32 mouse cellular contexts compared by ENCODE assay signal in genomic region chr2:68910727-68911126, GRCm38 (mm10). TPM values are rescaled to one million over a fixed set of nuclear protein-coding genes. Genes with fewer than 3 reads are reported as not detected.
DNase-seq lines count a peak whose midpoint lies in the region; ATAC-seq and TF ChIP-seq lines count a peak whose summit lies in the region.
"Had no signal": no experiment of that assay in that cellular context is flagged by ENCODE, and none has a peak within 500 bp of the region (broad histone marks: within the 10 kb centered on the region; RNA-seq: fewer than 3 reads in every experiment).

No protein-coding gene starts in this region.

- CTCF ChIA-PET in Patski (lab: Charles Lee), result interaction anchor here (1.5 kb wide), 1 partner anchor 22 kb away, joined by 4 read pairs; no protein-coding TSS in a partner anchor

- ATAC-seq in kidney, embryonic 16.5 days (ENCODE audit: low FRiP score, low TSS enrichment), result 0 out of 2 replicates have a peak, but pooled peaks have one; percentile 54
- peak; percentile 78 for ATAC-seq in Patski
- ATAC-seq: forebrain, embryonic 16.5 days; lung, postnatal 0 days; midbrain, embryonic 16.5 days had no signal

- H3K4me2 ChIP-seq in kidney, embryonic 16.5 days (replicated peaks; ENCODE audit: low read depth, low read length), result no peak overlapping the region
- peak overlapping the region; percentile 67 for H3K4me2 ChIP-seq in myocyte (ENCODE audit: low read depth)
- H3K4me2 ChIP-seq: heart, embryonic 11.5 days; hindbrain, embryonic 12.5 days; limb, embryonic 15.5 days; liver, embryonic 13.5 days; neural tube, embryonic 13.5 days had no signal

- POLR2A ChIA-PET in Patski (lab: Charles Lee), result interaction anchor here (0.6 kb wide), 1 partner anchor 60 kb away, joined by 4 read pairs; no protein-coding TSS in a partner anchor

- H3K36me3 ChIP-seq in kidney, embryonic 16.5 days (ENCODE audit: insufficient read depth, low read length), result no peaks in the 10 kb centered on the region
- no peaks in the 10 kb centered on the region for H3K36me3 ChIP-seq in myocyte (ENCODE audit: control insufficient read depth, insufficient read depth)
- H3K36me3 ChIP-seq: limb, embryonic 10.5 days; limb, embryonic 15.5 days; liver, embryonic 13.5 days; neural tube, embryonic 13.5 days had no signal

- H3K4me3 ChIP-seq in kidney, embryonic 16.5 days (ENCODE audit: low read length), result no peak overlapping the region
- H3K4me3 ChIP-seq in myocyte, result no peak overlapping the region
- H3K4me3 ChIP-seq: gastrocnemius, adult 2 months; hindbrain, embryonic 12.5 days; limb, embryonic 10.5 days; limb, embryonic 15.5 days; liver, embryonic 13.5 days; neural tube, embryonic 13.5 days had no signal

- no peaks in the 10 kb centered on the region for H3K27me3 ChIP-seq in kidney, embryonic 16.5 days (ENCODE audit: insufficient read depth, low read length)
- H3K27me3 ChIP-seq in Patski (no peaks in the 10 kb centered on the region), myocyte (ENCODE audit: control insufficient read depth, insufficient read depth, insufficient read length) (no peaks in the 10 kb centered on the region)
- H3K27me3 ChIP-seq: CH12.LX; hindbrain, embryonic 12.5 days; limb, embryonic 15.5 days; liver, embryonic 13.5 days; neural tube, embryonic 13.5 days had no signal

- no peak overlapping the region for H3ac ChIP-seq in myocyte (ENCODE audit: control insufficient read depth, insufficient read length)

- no peak overlapping the region for H3K9ac ChIP-seq in kidney, embryonic 16.5 days (replicated peaks; ENCODE audit: low read length)
- H3K9ac ChIP-seq: hindbrain, embryonic 12.5 days; limb, embryonic 15.5 days; liver, embryonic 13.5 days; neural tube, embryonic 13.5 days had no signal

- no peaks in the 10 kb centered on the region for H3K9me3 ChIP-seq in kidney, embryonic 16.5 days (ENCODE audit: low read length)
- H3K9me3 ChIP-seq: hindbrain, embryonic 12.5 days; limb, embryonic 10.5 days; limb, embryonic 15.5 days; liver, embryonic 13.5 days; neural tube, embryonic 13.5 days had no signal

- DNase-seq in kidney, postnatal 36 days, result no peak
- DNase-seq in 3T3-L1 (ENCODE audit: low read depth, low spot score) (peak; percentile 81), Patski (ENCODE audit: low read depth, low spot score) (peak; percentile 42)
- no peak for DNase-seq in left cerebral cortex, postnatal 14 days (ENCODE audit: low spot score in 2 of 2)
- no peak for DNase-seq in left cerebral cortex, adult 9 months (ENCODE audit: low spot score in 2 of 2)
- DNase-seq: adrenal gland, postnatal 14 days; B cell, adult 2 months; cerebellum, adult 18-20 months; gastrocnemius, adult 2 months; gastrocnemius, postnatal 36 days; heart, adult 18-20 months; heart, postnatal 36 days; kidney, adult 8-10 months; kidney, postnatal 14 days; liver, embryonic 13.5 days; lung, adult 18-20 months; right cerebral cortex, postnatal 4 days; thymus, adult 18-20 months; thymus, postnatal 25 days had no signal

- TF ChIP-seq POLR2A in myocyte (IDR thresholded peaks at IDR 0.05; ENCODE audit: insufficient read length, low read depth), result no peak

- H3K27ac ChIP-seq in kidney, embryonic 16.5 days (ENCODE audit: low read length), result no peak overlapping the region
- H3K27ac ChIP-seq: gastrocnemius, adult 2 months; hindbrain, embryonic 12.5 days; limb, embryonic 10.5 days; limb, embryonic 15.5 days; liver, embryonic 13.5 days; macrophage; neural tube, embryonic 13.5 days; stomach, postnatal 0 days had no signal

- H3K4me1 ChIP-seq in kidney, embryonic 16.5 days (ENCODE audit: insufficient read depth, low read length), result 0 out of 2 replicates have a peak, but pooled peaks cover 2% of the 10 kb centered on the region
- H3K4me1 ChIP-seq: hindbrain, embryonic 12.5 days; limb, embryonic 10.5 days; limb, embryonic 15.5 days had no signal

- in situ Hi-C loops in Patski (cut with MboI; ENCODE audit: low pct_unique_long_range_greater_than_20kb), result no loop called here

- H3K79me2 ChIP-seq in myocyte (ENCODE audit: control insufficient read depth, insufficient read depth), result peaks cover 68% of the 10 kb centered on the region

- 29% methylated on average over 7 of the region's 7 CpGs for WGBS in kidney, embryonic 16.5 days

- intact Hi-C loops in left cerebral cortex, postnatal 14 days (cut with DNase I), result no loop called here

- no peak for TF ChIP-seq CTCF in Patski (IDR thresholded peaks at IDR 0.05)

TF ChIP-seq in myocyte, 11 proteins besides CTCF, POLR2A, EP300 and RAD21:
- peak in 2 of 3 experiments; percentile 13 to 16 for TF ChIP-seq MYOD1 (IDR thresholded peaks at IDR 0.05; ENCODE audit: control insufficient read depth in 1 of 3, insufficient read length in 2 of 3, low read depth in 2 of 3)
- TF ChIP-seq SRF (IDR thresholded peaks at IDR 0.05; ENCODE audit: control insufficient read depth, insufficient read length, low read depth), result no peak

RNA-seq across cellular contexts. Expression of gene Cers6, which starts 49.5 kb away (rescaled TPM):
- polyA plus RNA-seq in kidney, embryonic 16.5 days (2015; fragmentation: Nextera tagmentation; extraction: Ambion mirVana), result 29.2 and 34.9 TPM in 2 replicates
- polyA plus RNA-seq in Patski (2021), result 24.8 TPM
- polyA plus RNA-seq in myocyte (2012; fragmentation: generic; extraction: Trizol), result 16.5 TPM
- total RNA-seq in left cerebral cortex, postnatal 14 days (2021), result 10 to 100 TPM; 69.2 to 74.0 TPM
- total RNA-seq: CH12.LX had no signal

Comparison
In these comparisons a context has a peak if more than half of its experiments do, and no peak if none do; other contexts are left out.
1. DNase-seq: peak in 3T3-L1 (single experiment) and Patski (single experiment); none in kidney, postnatal 36 days (0 of 2), left cerebral cortex, postnatal 14 days (0 of 2) and left cerebral cortex, adult 9 months (0 of 2).